Mouse (Mus musculus) CH12.LX (cell line): ENCODE data around the gene Mpv17. TPM values are rescaled to one million over a fixed set of nuclear protein-coding genes. Genes with fewer than 3 reads are reported as not detected.

ENCODE experiments used
- DNase-seq: peaks from one replicate; pipeline ENCODE4 v3.0.0-alpha.2; 2013; ENCODE audit errors: extremely low read depth
- H3K27ac ChIP-seq: 2 replicates; pipeline ENCODE4 v1.5.1; 2012; ENCODE audit warnings: low read depth, mild to moderate bottlenecking, control low read depth, moderate library complexity; ENCODE audit not compliant: insufficient read depth
- H3K27me3 ChIP-seq: replicated peaks from 2 replicates; pipeline ENCODE3; 2012; ENCODE audit warnings: inconsistent platforms
- H3K36me3 ChIP-seq, 2 experiments: replicated peaks in 1 of 2; 2 replicates each; pipeline versions ENCODE3 to v1.6.1; 2012; ENCODE audit warnings: inconsistent platforms in 1 of 2, low read length in 1 of 2, mild to moderate bottlenecking in 1 of 2, mixed read lengths in 1 of 2, moderate library complexity in 1 of 2; ENCODE audit not compliant: control insufficient read depth in 1 of 2, insufficient read depth in 1 of 2
- H3K4me1 ChIP-seq, 2 experiments: 2 replicates each; pipeline ENCODE4 v1.6.1; 2012; ENCODE audit warnings: inconsistent platforms in 1 of 2, moderate library complexity in 1 of 2; ENCODE audit not compliant: insufficient read depth in 2 of 2, control insufficient read depth in 1 of 2
- H3K4me2 ChIP-seq: 2 replicates; pipeline ENCODE4 v1.6.1; 2012; ENCODE audit warnings: low read depth, mild to moderate bottlenecking, control low read depth; ENCODE audit not compliant: poor library complexity, insufficient read depth, severe bottlenecking
- H3K4me3 ChIP-seq, 3 experiments: fragments of 150-350 bp in 1 of 3; sonication (generic) in 1 of 3; replicated peaks in 1 of 3; 2 replicates each; pipeline versions ENCODE3 to v1.5.1; 2011 to 2012; ENCODE audit warnings: low read depth in 2 of 3, low read length in 2 of 3, mild to moderate bottlenecking in 2 of 3, moderate library complexity in 2 of 3, control low read depth in 1 of 3, improper control_type of control experiment in 1 of 3, inconsistent platforms in 1 of 3, mixed read lengths in 1 of 3; ENCODE audit not compliant: poor library complexity in 1 of 3
- H3K79me2 ChIP-seq: replicated peaks from 2 replicates; pipeline ENCODE4 v1.6.1; 2012; ENCODE audit warnings: mild to moderate bottlenecking, moderate library complexity; ENCODE audit not compliant: control insufficient read depth, poor library complexity, insufficient read depth, severe bottlenecking; ENCODE audit errors: extremely low read depth
- H3K9ac ChIP-seq: 2 replicates; pipeline ENCODE4 v1.6.1; 2012; ENCODE audit warnings: low read depth, mild to moderate bottlenecking, control low read depth, moderate library complexity; ENCODE audit not compliant: insufficient read depth
- H3K9me3 ChIP-seq: replicated peaks from 2 replicates; pipeline ENCODE3; 2012; ENCODE audit warnings: low read length, inconsistent platforms, mixed read lengths
- BHLHE40 ChIP-seq: IDR thresholded peaks from 2 replicates; pipeline ENCODE4 v1.6.1; 2011; ENCODE audit warnings: mild to moderate bottlenecking, low read depth, low read length, improper control_type of control experiment
- CTCF ChIP-seq, 2 experiments: IDR thresholded peaks in 1 of 2; conservative IDR thresholded peaks in 1 of 2; 2 replicates each; pipeline ENCODE4 v1.5.1; 2011 to 2012; ENCODE audit warnings: low read depth in 2 of 2, low read length in 2 of 2, improper control_type of control experiment in 1 of 2, inconsistent platforms in 1 of 2, mild to moderate bottlenecking in 1 of 2, moderate library complexity in 1 of 2
- E2F4 ChIP-seq: IDR thresholded peaks from 2 replicates; pipeline ENCODE4 v1.6.1; 2011; ENCODE audit warnings: low read depth, low read length, improper control_type of control experiment; ENCODE audit not compliant: insufficient replicate concordance
- ELF1 ChIP-seq: IDR thresholded peaks from 2 replicates; pipeline ENCODE4 v1.6.1; 2014; ENCODE audit warnings: low read depth, mild to moderate bottlenecking, inconsistent platforms, low read length, improper control_type of control experiment
- EP300 ChIP-seq: IDR thresholded peaks from 2 replicates; pipeline ENCODE4 v1.6.1; 2011; ENCODE audit warnings: low read length, improper control_type of control experiment
- ETS1 ChIP-seq: conservative IDR thresholded peaks from 2 replicates; pipeline ENCODE4 v1.6.1; 2012; ENCODE audit warnings: low read depth, mild to moderate bottlenecking, inconsistent platforms, low read length, improper control_type of control experiment, moderate library complexity
- GABPA ChIP-seq: IDR thresholded peaks from 2 replicates; pipeline ENCODE4 v1.6.1; 2012; ENCODE audit warnings: low read depth, low read length, improper control_type of control experiment, inconsistent platforms; ENCODE audit not compliant: insufficient replicate concordance
- HCFC1 ChIP-seq: IDR thresholded peaks from 2 replicates; pipeline ENCODE4 v1.6.1; 2012; ENCODE audit warnings: low read depth, mild to moderate bottlenecking, inconsistent platforms, low read length, improper control_type of control experiment
- IRF4 ChIP-seq: IDR thresholded peaks from 2 replicates; pipeline ENCODE4 v1.6.1; 2014; ENCODE audit warnings: low read depth, mild to moderate bottlenecking, inconsistent platforms, low read length, improper control_type of control experiment
- JUN ChIP-seq: IDR thresholded peaks from 2 replicates; pipeline ENCODE4 v1.6.1; 2011; ENCODE audit warnings: low read depth, mild to moderate bottlenecking, low read length, improper control_type of control experiment, moderate library complexity; ENCODE audit not compliant: insufficient read depth
- KAT2A ChIP-seq: IDR thresholded peaks from 2 replicates; pipeline ENCODE4 v1.6.1; 2012; ENCODE audit warnings: low read length, improper control_type of control experiment, inconsistent platforms; ENCODE audit not compliant: insufficient replicate concordance
- MAX ChIP-seq: IDR thresholded peaks from 2 replicates; pipeline ENCODE4 v1.6.1; 2011; ENCODE audit warnings: low read length, improper control_type of control experiment
- MEF2A ChIP-seq: IDR thresholded peaks from 2 replicates; pipeline ENCODE4 v1.6.1; 2014; ENCODE audit warnings: low read depth, mild to moderate bottlenecking, inconsistent platforms, low read length, improper control_type of control experiment, borderline replicate concordance
- MXI1 ChIP-seq: IDR thresholded peaks from 2 replicates; pipeline ENCODE4 v1.6.1; 2011; ENCODE audit warnings: mild to moderate bottlenecking, low read depth, low read length, improper control_type of control experiment
- MYC ChIP-seq: IDR thresholded peaks from 2 replicates; pipeline ENCODE4 v1.6.1; 2011; ENCODE audit warnings: low read depth, mild to moderate bottlenecking, improper control_type of control experiment, low read length
- NELFE ChIP-seq: IDR thresholded peaks from 2 replicates; pipeline ENCODE4 v1.6.1; 2011; ENCODE audit warnings: low read depth, low read length, improper control_type of control experiment
- NRF1 ChIP-seq: IDR thresholded peaks from 2 replicates; pipeline ENCODE4 v1.6.1; 2014; ENCODE audit warnings: low read depth, mild to moderate bottlenecking, inconsistent platforms, low read length, improper control_type of control experiment, moderate library complexity
- POLR2AphosphoS2 ChIP-seq: IDR thresholded peaks from 2 replicates; pipeline ENCODE4 v1.6.1; 2011; ENCODE audit warnings: low read depth, low read length, improper control_type of control experiment
- SMC3 ChIP-seq: IDR thresholded peaks from 2 replicates; pipeline ENCODE4 v1.6.1; 2011; ENCODE audit warnings: low read depth, low read length, improper control_type of control experiment
- TBP ChIP-seq: conservative IDR thresholded peaks from 2 replicates; pipeline ENCODE4 v1.6.1; 2011; ENCODE audit warnings: low read depth, low read length, improper control_type of control experiment
- UBTF ChIP-seq: IDR thresholded peaks from 2 replicates; pipeline ENCODE4 v1.6.1; 2012; ENCODE audit warnings: low read depth, mild to moderate bottlenecking, inconsistent platforms, low read length, improper control_type of control experiment, moderate library complexity
- USF1 ChIP-seq: IDR thresholded peaks from 2 replicates; pipeline ENCODE4 v1.6.1; 2014; ENCODE audit warnings: low read depth, mild to moderate bottlenecking, inconsistent platforms, low read length, improper control_type of control experiment
- USF2 ChIP-seq: conservative IDR thresholded peaks from 2 replicates; pipeline ENCODE4 v1.6.1; 2011; ENCODE audit warnings: low read depth, low read length, improper control_type of control experiment
- ZC3H11A ChIP-seq: IDR thresholded peaks from 2 replicates; pipeline ENCODE4 v1.6.1; 2012; ENCODE audit warnings: low read depth, mild to moderate bottlenecking, inconsistent platforms, low read length, improper control_type of control experiment
- ZKSCAN1 ChIP-seq: IDR thresholded peaks from 2 replicates; pipeline ENCODE4 v1.6.1; 2012; ENCODE audit warnings: low read depth, inconsistent platforms, low read length, improper control_type of control experiment, borderline replicate concordance
- ZNF384 ChIP-seq: IDR thresholded peaks from 2 replicates; pipeline ENCODE4 v1.6.1; 2012; ENCODE audit warnings: low read depth, low read length, improper control_type of control experiment, inconsistent platforms
- dilution Hi-C: fragments of 300-500 bp; cut with MboI; formaldehyde crosslinking; loops from 2 replicates; pipeline ENCODE4 v1.14.3; 2020; ENCODE audit warnings: low sequenced_read_pairs; ENCODE audit not compliant: extremely low pct_unique_long_range_greater_than_20kb, extremely low pct_ligation_motif_present
- in situ Hi-C: fragments of 300-500 bp; cut with MboI; formaldehyde crosslinking; loops from 3 replicates; pipeline ENCODE4 v1.14.3; 2019; ENCODE audit warnings: low sequenced_read_pairs, low pct_ligation_motif_present, low pct_unique_long_range_greater_than_20kb, mixed read lengths
- polyA plus RNA-seq: library from polyadenylated mRNA; unstranded; fragments of >175 nt; gene quantifications from 2 replicates; pipeline ENCODE4 v1.2.1, GENCODE M21; 2012; ENCODE audit warnings: low read depth; ENCODE audit not compliant: insufficient read length
- total RNA-seq, 2 experiments: library from RNA; depleted of rRNA; stranded (reverse); fragments of 300-350 nt in 1 of 2; fragments of >200 nt in 1 of 2; gene quantifications; 2 replicates each; pipeline ENCODE4 v1.2.3; 2012 to 2014

Mpv17 gene
- total and polyA plus RNA-seq, 3 experiments = 24.0 to 37.6 (median 32.8) TPM

- Histone ChIP-seq H3K4me2 (no peak overlapping the region), H3K27me3 (no peaks in the 10 kb centered on the region), H3K9ac (no peak overlapping the region), H3K9me3 (no peaks in the 10 kb centered on the region), H3K4me3 (no peak overlapping the region), H3K79me2 (0 out of 2 replicates have a peak, but pooled peaks cover 6% of the 10 kb centered on the region), H3K27ac (no peak overlapping the region), H3K4me1 (no peaks in the 10 kb centered on the region), H3K36me3 (peaks cover 74 to 92% of the 10 kb centered on the region in 2 experiments)
- DNase-seq = no peak
- dilution Hi-C loops (no loop called here), in situ Hi-C loops (no loop called here)
- TF ChIP-seq MXI1 (no peak), ZKSCAN1 (no peak), USF1 (no peak), USF2 (no peak), UBTF (no peak), NRF1 (no peak), GABPA (no peak), SMC3 (no peak), CTCF (conservative IDR thresholded peaks at IDR 0.05 in 1 of 2, IDR thresholded peaks at IDR 0.05 in 1 of 2; ENCODE audit: low read depth in 2 of 2, low read length in 2 of 2) (no peak), ZC3H11A (no peak), ELF1 (no peak), KAT2A (no peak), ZNF384 (no peak), E2F4 (no peak), MAX (no peak), HCFC1 (no peak), ETS1 (no peak), MEF2A (no peak), JUN (no peak)
Observed at GRCm38 (mm10) chr5:31168630-31169029, 14.6 kb upstream of the Mpv17 start.

- DNase-seq = no peak
- no peak overlapping the region for H3K27ac ChIP-seq
- H3K4me2 ChIP-seq = no peak overlapping the region
- H3K9me3 ChIP-seq = no peaks in the 10 kb centered on the region
- no peaks in the 10 kb centered on the region for H3K27me3 ChIP-seq
- in situ Hi-C loops (no loop called here), dilution Hi-C loops (no loop called here)
- no peak overlapping the region for H3K9ac ChIP-seq
- H3K4me3 ChIP-seq = no peak overlapping the region
- H3K79me2 ChIP-seq = peaks cover 6% of the 10 kb centered on the region; the same call in 1 of the 2 replicates
- TF ChIP-seq HCFC1 (no peak), POLR2AphosphoS2 (no peak), IRF4 (no peak), NELFE (no peak), UBTF (no peak), ELF1 (no peak), ZC3H11A (no peak), ZNF384 (no peak), TBP (no peak), USF1 (no peak), EP300 (no peak), ETS1 (no peak), ZKSCAN1 (no peak), MXI1 (no peak), KAT2A (no peak), BHLHE40 (no peak), MYC (no peak)
- no peaks in the 10 kb centered on the region for H3K4me1 ChIP-seq
- peaks cover 71 to 96% of the 10 kb centered on the region in 2 experiments for H3K36me3 ChIP-seq
Observed at GRCm38 (mm10) chr5:31164878-31165277, 10.8 kb upstream of the Mpv17 start.
